Mouse (Mus musculus): Measurements from ENCODE around the gene Ddx4. TPM values are rescaled to one million over a fixed set of nuclear protein-coding genes. Genes with fewer than 3 reads are reported as not detected.

Ddx4 gene
- polyA plus RNA-seq, 1 experiment from 2014 or later: 0.49 TPM

DNA sequence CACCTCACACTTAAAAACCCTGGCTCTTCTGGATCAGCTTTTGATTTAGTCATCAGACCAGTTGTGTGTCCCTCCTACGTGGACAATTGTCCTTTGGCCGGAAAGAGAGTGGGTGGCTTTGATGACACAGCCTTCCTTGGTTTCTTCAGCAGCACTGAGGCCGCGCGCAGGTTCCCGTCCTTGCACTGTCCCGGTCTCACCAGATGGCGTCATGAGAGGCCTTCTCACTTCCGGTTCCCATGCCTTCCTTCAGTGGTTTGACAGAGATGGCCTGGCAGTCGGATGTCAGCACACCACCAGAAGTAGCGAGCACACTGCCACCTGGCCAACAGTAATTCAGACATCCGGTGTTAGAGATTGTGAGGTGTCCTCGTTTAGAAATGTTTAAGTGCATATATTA, 19.4 kb upstream of the Ddx4 start:
- Histone ChIP-seq H3K4me1 (ENCODE audit: insufficient read depth, low read length) (0 out of 2 replicates have a peak, but pooled peaks cover 3% of the 10 kb centered on the region), H3K27ac (ENCODE audit: low read length) (no peak overlapping the region), H3K9ac (replicated peaks; ENCODE audit: low read length) (no peak overlapping the region), H3K27me3 (ENCODE audit: insufficient read depth, low read length) (no peaks in the 10 kb centered on the region), H3K4me3 (ENCODE audit: low read length) (no peak overlapping the region), H3K4me2 (replicated peaks; ENCODE audit: low read depth, low read length) (no peak overlapping the region), H3K36me3 (ENCODE audit: insufficient read depth, low read length) (peaks cover 5% of the 10 kb centered on the region; the same call in 1 of the 2 replicates), H3K9me3 (ENCODE audit: low read length) (no peaks in the 10 kb centered on the region)
- ATAC-seq (ENCODE audit: low FRiP score, low TSS enrichment): no peak
- 70% methylated on average over 13 of the region's 13 CpGs for WGBS

DNA sequence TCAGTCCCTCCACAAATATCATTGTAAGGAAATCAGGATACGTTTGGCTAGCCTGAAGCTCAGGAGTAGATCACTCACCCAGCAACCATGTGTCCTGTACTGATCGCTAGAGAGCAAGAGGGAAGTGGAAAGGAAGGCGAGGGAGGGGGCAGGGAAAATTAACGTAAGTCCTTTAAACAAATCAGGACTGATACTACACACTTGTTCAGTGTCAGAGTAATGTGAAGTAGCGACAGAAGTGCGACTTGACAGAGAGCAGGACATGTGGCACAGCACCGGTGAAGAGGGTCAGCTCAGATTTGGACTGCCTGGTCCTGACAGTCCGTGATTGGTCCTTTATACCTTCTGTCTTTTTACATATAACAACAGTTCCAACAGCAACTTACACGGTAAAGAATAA, 14.9 kb upstream of the Ddx4 start:
- 80% methylated on average over 9 of the region's 9 CpGs for WGBS
- peaks cover 5% of the 10 kb centered on the region; the same call in 1 of the 2 replicates for H3K36me3 ChIP-seq (ENCODE audit: insufficient read depth, low read length)

DNA sequence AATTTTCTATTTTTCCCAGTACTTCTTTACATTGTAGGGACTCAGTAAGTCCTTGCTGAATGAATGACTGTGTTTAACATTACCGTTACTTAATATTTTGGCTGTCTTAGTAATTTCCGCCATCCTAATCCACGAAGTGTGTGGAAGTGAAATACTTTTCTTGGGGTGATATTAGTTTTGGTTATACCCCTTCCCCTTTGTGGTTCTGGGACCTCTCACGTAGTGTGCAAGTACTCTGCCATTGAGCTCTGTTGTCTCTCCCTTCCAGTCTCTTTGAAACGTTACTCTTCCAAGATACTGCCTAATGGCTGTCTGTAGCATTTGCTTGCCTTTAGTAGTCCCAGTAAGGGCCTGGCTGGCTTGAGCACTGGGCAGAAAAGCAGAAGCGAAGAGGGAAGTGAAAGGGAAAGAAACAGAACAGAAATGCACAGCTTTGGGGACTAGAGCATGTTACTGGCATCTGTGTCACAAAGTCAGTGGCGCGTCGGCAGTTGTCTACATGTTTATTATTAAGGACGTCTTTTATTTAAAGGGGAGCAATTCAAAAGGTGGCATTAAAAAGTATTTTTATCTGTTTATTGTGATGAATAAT, 14.3 kb upstream of the Ddx4 start:
- Histone ChIP-seq H3K9me3 (ENCODE audit: low read length) (no peaks in the 10 kb centered on the region), H3K9ac (replicated peaks; ENCODE audit: low read length) (no peak overlapping the region), H3K27ac (ENCODE audit: low read length) (no peak overlapping the region), H3K4me2 (replicated peaks; ENCODE audit: low read depth, low read length) (no peak overlapping the region), H3K4me3 (ENCODE audit: low read length) (no peak overlapping the region), H3K27me3 (ENCODE audit: insufficient read depth, low read length) (no peaks in the 10 kb centered on the region), H3K36me3 (ENCODE audit: insufficient read depth, low read length) (no peaks in the 10 kb centered on the region), H3K4me1 (ENCODE audit: insufficient read depth, low read length) (peaks cover 2% of the 10 kb centered on the region; the same call in 1 of the 2 replicates)
- ATAC-seq (ENCODE audit: low FRiP score, low TSS enrichment): no peak
- WGBS: 87% methylated on average over 10 of the region's 10 CpGs

More for the DNA sequence above, 14.9 kb upstream of the Ddx4 start:
- Histone ChIP-seq H3K27ac (ENCODE audit: low read length) (no peak overlapping the region), H3K4me3 (ENCODE audit: low read length) (no peak overlapping the region), H3K4me2 (replicated peaks; ENCODE audit: low read depth, low read length) (no peak overlapping the region), H3K9me3 (ENCODE audit: low read length) (no peaks in the 10 kb centered on the region), H3K4me1 (ENCODE audit: insufficient read depth, low read length) (no peaks in the 10 kb centered on the region), H3K27me3 (ENCODE audit: insufficient read depth, low read length) (no peaks in the 10 kb centered on the region), H3K9ac (replicated peaks; ENCODE audit: low read length) (no peak overlapping the region)
- ATAC-seq (ENCODE audit: low FRiP score, low TSS enrichment): no peak

DNA sequence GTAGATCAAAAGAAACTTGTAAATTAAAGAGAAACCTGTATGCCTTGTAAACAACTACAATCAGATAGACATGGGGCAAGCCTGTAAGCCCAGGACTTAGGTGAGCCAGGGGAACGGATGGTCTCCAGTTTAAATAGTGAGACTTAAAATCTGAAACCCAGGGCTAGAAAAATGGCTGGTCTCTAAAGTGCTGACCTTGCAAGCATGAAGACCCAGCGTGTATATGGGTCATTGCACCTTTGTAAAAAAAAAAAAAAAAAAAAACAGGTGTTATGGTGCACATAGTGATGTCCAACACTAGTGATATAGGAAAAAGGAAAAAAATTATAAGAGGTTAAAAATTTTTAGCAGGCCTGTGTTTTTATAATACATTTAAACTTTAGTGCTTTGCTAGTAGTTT, 9.4 kb upstream of the Ddx4 start:
- Histone ChIP-seq H3K9me3 (ENCODE audit: low read length) (no peaks in the 10 kb centered on the region), H3K4me2 (replicated peaks; ENCODE audit: low read depth, low read length) (no peak overlapping the region; the same call in 1 of the 2 replicates), H3K9ac (replicated peaks; ENCODE audit: low read length) (no peak overlapping the region), H3K4me3 (ENCODE audit: low read length) (no peak overlapping the region), H3K27me3 (ENCODE audit: insufficient read depth, low read length) (no peaks in the 10 kb centered on the region), H3K27ac (ENCODE audit: low read length) (no peak overlapping the region), H3K36me3 (ENCODE audit: insufficient read depth, low read length) (no peaks in the 10 kb centered on the region), H3K4me1 (ENCODE audit: insufficient read depth, low read length) (peaks cover 11% of the 10 kb centered on the region)
- no peak for ATAC-seq (ENCODE audit: low FRiP score, low TSS enrichment)
- WGBS: 65% methylated on average over 2 of the region's 2 CpGs

DNA sequence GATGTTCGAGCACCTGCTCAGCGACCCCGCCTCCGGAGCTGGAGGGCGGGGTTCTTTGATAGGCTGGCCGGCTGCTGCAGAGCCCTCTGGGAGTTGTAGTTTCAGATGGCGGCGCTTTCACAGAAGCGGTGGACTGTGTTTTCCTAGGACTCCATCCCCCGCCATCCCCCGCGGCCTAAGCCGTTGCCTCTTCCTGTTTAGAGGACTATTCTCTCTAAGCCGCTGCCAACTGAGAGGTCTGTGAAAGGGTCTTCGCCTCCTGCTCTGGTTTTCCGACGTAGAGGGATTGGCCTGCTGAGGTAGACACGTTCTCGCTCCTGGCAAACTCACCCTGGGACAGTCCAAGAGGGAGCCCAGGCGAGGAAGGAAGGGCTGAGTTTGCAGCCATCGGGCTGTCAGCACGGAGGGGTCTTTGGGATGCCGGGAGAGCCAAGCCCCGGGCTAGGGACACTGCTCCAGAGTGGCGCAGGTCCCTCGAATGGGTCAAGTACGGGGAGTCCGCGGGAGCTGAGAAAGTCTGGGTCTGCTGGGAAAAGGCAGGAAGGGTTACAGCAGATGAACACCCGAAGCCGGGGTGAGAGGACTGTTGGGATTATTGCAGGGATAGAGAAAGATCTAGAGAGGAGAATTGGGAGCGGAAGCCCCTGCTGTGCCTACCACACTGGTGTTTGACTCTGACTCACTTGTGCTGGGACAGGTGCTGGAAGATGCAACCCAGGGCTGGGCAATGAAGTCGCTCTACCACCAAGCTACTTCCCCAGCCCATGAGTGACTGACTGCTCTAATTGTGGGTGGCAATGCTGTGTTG, 8.5 kb upstream of the Ddx4 start, which contains the start of gene Slc38a9:
Gene Slc38a9, plus strand, starts transcription at position 178 of the 808 bp plus-strand sequence.
- Histone ChIP-seq H3K4me1 (ENCODE audit: insufficient read depth, low read length) (peaks cover 11% of the 10 kb centered on the region), H3K27me3 (ENCODE audit: insufficient read depth, low read length) (no peaks in the 10 kb centered on the region), H3K36me3 (ENCODE audit: insufficient read depth, low read length) (no peaks in the 10 kb centered on the region), H3K27ac (ENCODE audit: low read length) (no peak within 1 kb of the TSS), H3K9ac (replicated peaks; ENCODE audit: low read length) (peak within 1 kb of the TSS; percentile 72), H3K9me3 (ENCODE audit: low read length) (no peaks in the 10 kb centered on the region), H3K4me2 (replicated peaks; ENCODE audit: low read depth, low read length) (peak within 1 kb of the TSS; percentile 68), H3K4me3 (ENCODE audit: low read length) (peak within 1 kb of the TSS; percentile 72)
- ATAC-seq (ENCODE audit: low FRiP score, low TSS enrichment): peak; percentile 100
- under 1% methylated on average over 33 of the region's 33 CpGs for whole genome bisulfite sequencing

DNA sequence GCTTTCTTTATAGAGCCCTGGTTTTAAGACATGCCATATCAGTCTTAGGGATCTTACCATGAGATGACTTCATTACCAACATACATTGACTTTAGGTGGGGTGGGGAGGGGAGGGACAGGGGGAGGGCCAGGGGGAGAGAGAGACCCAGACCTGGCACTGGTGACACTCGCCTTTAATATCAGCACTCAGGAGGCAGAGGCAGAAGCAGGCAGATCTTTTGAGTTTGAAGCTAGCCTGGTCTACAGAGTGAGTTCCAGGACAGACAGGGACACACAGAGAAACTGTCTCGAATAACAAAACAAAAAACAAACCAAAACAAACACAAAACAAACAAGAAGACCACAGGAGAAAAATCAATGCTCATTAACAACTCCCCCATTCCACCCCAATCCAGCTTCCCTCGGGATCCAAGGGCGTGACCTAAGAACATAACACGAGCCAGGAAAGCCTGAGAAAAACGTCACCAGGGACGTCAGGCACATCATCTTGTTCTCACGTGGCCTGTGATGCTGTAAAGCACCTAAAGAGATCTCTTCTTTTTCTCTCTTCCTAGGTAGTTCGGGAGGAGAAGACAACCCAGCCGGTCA, 7.8 kb upstream of the Ddx4 start:
- peaks cover 11% of the 10 kb centered on the region for H3K4me1 ChIP-seq (ENCODE audit: insufficient read depth, low read length)
- H3K4me3 ChIP-seq (ENCODE audit: low read length): peak overlapping the region; percentile 72
- peak; percentile 64 for ATAC-seq (ENCODE audit: low FRiP score, low TSS enrichment)
- peak overlapping the region; percentile 68 for H3K4me2 ChIP-seq (replicated peaks; ENCODE audit: low read depth, low read length)
- H3K9me3 ChIP-seq (ENCODE audit: low read length): no peaks in the 10 kb centered on the region
- no peaks in the 10 kb centered on the region for H3K27me3 ChIP-seq (ENCODE audit: insufficient read depth, low read length)
- no peaks in the 10 kb centered on the region for H3K36me3 ChIP-seq (ENCODE audit: insufficient read depth, low read length)
- H3K9ac ChIP-seq (replicated peaks; ENCODE audit: low read length): peak overlapping the region; percentile 55
- WGBS: 4% methylated on average over 10 of the region's 10 CpGs
- no peak overlapping the region for H3K27ac ChIP-seq (ENCODE audit: low read length)

DNA sequence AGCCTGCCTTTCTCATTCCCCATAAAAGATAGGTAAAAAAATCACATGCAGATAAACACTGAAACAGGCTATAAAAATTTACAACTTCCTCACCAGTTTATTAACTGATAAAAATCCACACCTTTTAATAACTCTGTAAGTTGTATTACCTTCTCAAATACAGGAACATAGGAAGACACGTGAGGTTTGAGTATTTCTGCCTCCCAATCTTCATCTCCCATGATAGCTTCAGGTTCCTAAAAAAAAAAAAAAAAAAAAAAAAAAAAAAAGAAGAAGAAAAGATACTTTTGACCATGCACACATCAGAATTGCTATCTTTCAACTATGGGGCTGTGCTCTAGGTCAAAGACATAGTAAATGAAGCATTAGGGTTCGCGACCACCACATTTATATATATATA, 1.1 kb downstream of the Ddx4 start:
- H3K9ac ChIP-seq (replicated peaks; ENCODE audit: low read length): no peak overlapping the region
- H3K27ac ChIP-seq (ENCODE audit: low read length): no peak overlapping the region
- no peaks in the 10 kb centered on the region for H3K36me3 ChIP-seq (ENCODE audit: insufficient read depth, low read length)
- 93% methylated on average over 3 of the region's 3 CpGs for WGBS
- H3K9me3 ChIP-seq (ENCODE audit: low read length): peaks cover 10% of the 10 kb centered on the region
- no peaks in the 10 kb centered on the region for H3K4me1 ChIP-seq (ENCODE audit: insufficient read depth, low read length)
- H3K4me2 ChIP-seq (replicated peaks; ENCODE audit: low read depth, low read length): no peak overlapping the region
- H3K27me3 ChIP-seq (ENCODE audit: insufficient read depth, low read length): no peaks in the 10 kb centered on the region
- no peak for ATAC-seq (ENCODE audit: low FRiP score, low TSS enrichment)
- H3K4me3 ChIP-seq (ENCODE audit: low read length): no peak overlapping the region

DNA sequence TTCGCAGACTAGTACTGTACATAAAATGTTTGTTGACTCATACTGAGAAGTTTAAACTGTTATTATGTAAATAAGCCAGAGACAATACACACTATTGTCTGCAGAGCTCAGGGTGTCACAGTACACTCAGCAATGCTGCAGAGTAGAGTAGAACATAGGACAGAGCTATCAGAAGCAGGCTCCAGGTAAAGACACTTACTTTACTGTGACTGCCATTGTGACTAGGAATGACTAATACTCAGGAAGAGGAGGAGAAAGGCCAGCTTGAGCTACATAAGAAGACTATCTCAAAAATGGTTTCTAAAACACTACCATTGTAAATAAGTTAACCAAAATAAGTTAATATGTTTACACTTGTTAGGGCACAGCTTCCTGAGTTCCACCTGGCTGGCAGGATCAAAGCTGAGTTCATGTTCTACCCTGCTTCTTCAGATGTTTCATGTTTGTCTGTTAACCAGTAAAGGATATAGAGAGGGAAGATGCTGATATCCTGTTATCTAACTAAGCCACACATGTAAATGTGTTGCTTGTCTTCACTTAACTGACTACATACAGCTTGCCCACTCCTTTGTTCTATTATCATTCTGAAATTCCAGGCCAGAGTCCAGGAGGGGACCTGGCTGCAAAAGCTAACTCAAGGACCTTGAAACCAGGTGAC, 6.6 kb downstream of the Ddx4 start:
- no peak overlapping the region for H3K9ac ChIP-seq (replicated peaks; ENCODE audit: low read length)
- H3K4me2 ChIP-seq (replicated peaks; ENCODE audit: low read depth, low read length): no peak overlapping the region
- H3K27me3 ChIP-seq (ENCODE audit: insufficient read depth, low read length): no peaks in the 10 kb centered on the region
- H3K9me3 ChIP-seq (ENCODE audit: low read length): no peaks in the 10 kb centered on the region
- no peak for ATAC-seq (ENCODE audit: low FRiP score, low TSS enrichment)
- H3K4me1 ChIP-seq (ENCODE audit: insufficient read depth, low read length): no peaks in the 10 kb centered on the region
- H3K36me3 ChIP-seq (ENCODE audit: insufficient read depth, low read length): no peaks in the 10 kb centered on the region
- no peak overlapping the region for H3K4me3 ChIP-seq (ENCODE audit: low read length)
- WGBS: 91% methylated on average over 1 of the region's 1 CpGs
- H3K27ac ChIP-seq (ENCODE audit: low read length): no peak overlapping the region

DNA sequence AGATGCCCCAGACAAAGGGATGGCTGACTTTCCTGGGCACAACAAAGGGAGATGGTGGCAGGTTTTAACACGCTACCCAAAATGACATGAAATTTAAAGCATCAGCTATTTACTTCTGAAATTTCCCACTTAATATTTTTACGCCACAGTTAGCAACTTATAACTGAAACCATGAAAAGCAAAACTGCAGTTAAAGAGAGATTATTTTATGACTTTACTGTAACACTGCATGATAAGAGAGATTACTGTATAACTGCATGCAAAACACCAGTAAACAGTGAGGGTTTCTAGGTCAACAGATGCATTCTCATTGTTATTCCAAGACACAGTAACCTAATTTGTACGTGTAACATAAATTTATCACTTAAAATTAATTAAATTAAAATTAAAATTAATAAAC, 7.3 kb downstream of the Ddx4 start:
- Histone ChIP-seq H3K27me3 (ENCODE audit: insufficient read depth, low read length) (no peaks in the 10 kb centered on the region), H3K4me1 (ENCODE audit: insufficient read depth, low read length) (no peaks in the 10 kb centered on the region), H3K9me3 (ENCODE audit: low read length) (no peaks in the 10 kb centered on the region), H3K4me3 (ENCODE audit: low read length) (no peak overlapping the region), H3K9ac (replicated peaks; ENCODE audit: low read length) (no peak overlapping the region), H3K36me3 (ENCODE audit: insufficient read depth, low read length) (no peaks in the 10 kb centered on the region), H3K27ac (ENCODE audit: low read length) (no peak overlapping the region), H3K4me2 (replicated peaks; ENCODE audit: low read depth, low read length) (no peak overlapping the region)
- 81% methylated on average over 3 of the region's 3 CpGs for WGBS
- ATAC-seq (ENCODE audit: low FRiP score, low TSS enrichment): no peak
